Mouse (Mus musculus) kidney, adult 8-10 months (tissue): Measurements from ENCODE around the gene Acap1.
"Not testable (repeated sequence)": the region's sequence is repeated elsewhere in the genome, so short reads cannot be mapped to it uniquely, and the experiment has no call there.

ENCODE experiments used
- DNase-seq, 2 experiments: peaks; one replicate each; pipeline ENCODE4 v3.0.0; 2022

Acap1 gene

GRCm38 (mm10) chr11:69920266-69921031 is 25.1 kb upstream of the Acap1 start:
- no peak for DNase-seq

- peak; percentile 84 to 88 for DNase-seq
Measured at GRCm38 (mm10) chr11:69919661-69920265, 24.4 kb upstream of the Acap1 start.

GRCm38 (mm10) chr11:69919053-69919452 is 23.7 kb upstream of the Acap1 start:
- DNase-seq = no peak

GRCm38 (mm10) chr11:69918118-69918517 is 22.8 kb upstream of the Acap1 start:
- no peak for DNase-seq

GRCm38 (mm10) chr11:69917379-69917948 is 22.1 kb upstream of the Acap1 start:
- no peak for DNase-seq

GRCm38 (mm10) chr11:69916652-69917378 is 21.5 kb upstream of the Acap1 start:
- DNase-seq = not testable (repeated sequence)

GRCm38 (mm10) chr11:69915667-69916627 is 20.6 kb upstream of the Acap1 start:
- no peak for DNase-seq

- DNase-seq = no peak
Measured at GRCm38 (mm10) chr11:69914917-69915430, 19.6 kb upstream of the Acap1 start.

GRCm38 (mm10) chr11:69914372-69914764 is 19.0 kb upstream of the Acap1 start:
- DNase-seq = no peak

- peak; percentile 90 to 93 for DNase-seq
Measured at GRCm38 (mm10) chr11:69913554-69914371, 18.4 kb upstream of the Acap1 start, which contains the start of gene Gps2. Gene Gps2, plus strand, starts transcription at chr11:69913888.

- DNase-seq = no peak
Measured at GRCm38 (mm10) chr11:69912716-69913530, 17.6 kb upstream of the Acap1 start.

GRCm38 (mm10) chr11:69911701-69912100 is 16.4 kb upstream of the Acap1 start:
- DNase-seq = no peak

GRCm38 (mm10) chr11:69910781-69911560 is 15.6 kb upstream of the Acap1 start:
- DNase-seq = peak; percentile 81 to 84

- DNase-seq = no peak
Measured at GRCm38 (mm10) chr11:69910177-69910576, 14.8 kb upstream of the Acap1 start.

GRCm38 (mm10) chr11:69909174-69909573 is 13.8 kb upstream of the Acap1 start:
- DNase-seq = no peak

GRCm38 (mm10) chr11:69908645-69909044 is 13.3 kb upstream of the Acap1 start:
- DNase-seq = peak; percentile 95 to 96

GRCm38 (mm10) chr11:69904311-69904710 is 9.0 kb upstream of the Acap1 start:
- DNase-seq = no peak

- DNase-seq = no peak
Measured at GRCm38 (mm10) chr11:69902972-69903371, 7.6 kb upstream of the Acap1 start.

- no peak for DNase-seq
Measured at GRCm38 (mm10) chr11:69901993-69902392, 6.7 kb upstream of the Acap1 start.
